Mouse (Mus musculus): Measurements from ENCODE around the gene Ypel2.

Ypel2 gene

DNA sequence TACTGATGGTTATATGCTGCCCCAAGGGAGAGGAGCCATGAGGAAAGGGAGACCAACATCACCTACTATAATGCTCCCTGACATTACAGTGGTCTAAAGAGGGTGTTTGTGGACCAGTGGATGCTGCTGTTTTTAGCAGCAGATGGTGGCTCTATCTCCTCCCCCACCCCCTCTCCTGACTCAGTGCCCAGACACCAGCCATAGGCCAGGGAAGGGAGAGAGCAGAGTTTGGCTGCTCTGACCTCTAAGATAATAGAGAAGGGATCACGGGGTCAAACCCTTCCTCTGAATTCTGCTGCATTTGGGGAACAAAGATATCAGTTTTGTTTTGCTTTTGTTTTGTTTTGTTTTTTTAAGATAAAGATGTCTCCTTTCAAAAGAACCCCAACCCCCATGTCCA, 30.5 kb downstream of the Ypel2 start:
- intact Hi-C loops (cut with DNase I): no loop called here

DNA sequence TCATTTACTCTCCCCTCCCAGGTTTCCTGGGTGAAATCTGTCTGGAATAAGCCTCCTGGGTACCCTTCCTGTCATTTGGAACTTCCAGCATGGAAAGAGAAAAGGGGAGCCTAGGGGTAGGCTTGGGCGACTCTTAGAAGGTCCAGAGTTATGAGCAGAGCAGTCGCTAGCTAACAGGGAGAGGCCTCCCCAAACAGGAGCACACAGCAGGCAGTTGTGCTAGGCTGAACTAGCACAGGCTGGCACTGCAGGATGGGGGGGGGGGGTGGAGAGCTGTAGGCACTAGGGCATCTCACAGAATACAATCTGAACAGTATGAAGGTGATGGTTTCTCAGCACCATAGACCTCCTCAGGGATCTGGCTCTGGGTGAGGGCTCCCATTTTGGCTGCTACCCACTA, 31.1 kb downstream of the Ypel2 start:
- intact Hi-C loops (cut with DNase I): no loop called here

DNA sequence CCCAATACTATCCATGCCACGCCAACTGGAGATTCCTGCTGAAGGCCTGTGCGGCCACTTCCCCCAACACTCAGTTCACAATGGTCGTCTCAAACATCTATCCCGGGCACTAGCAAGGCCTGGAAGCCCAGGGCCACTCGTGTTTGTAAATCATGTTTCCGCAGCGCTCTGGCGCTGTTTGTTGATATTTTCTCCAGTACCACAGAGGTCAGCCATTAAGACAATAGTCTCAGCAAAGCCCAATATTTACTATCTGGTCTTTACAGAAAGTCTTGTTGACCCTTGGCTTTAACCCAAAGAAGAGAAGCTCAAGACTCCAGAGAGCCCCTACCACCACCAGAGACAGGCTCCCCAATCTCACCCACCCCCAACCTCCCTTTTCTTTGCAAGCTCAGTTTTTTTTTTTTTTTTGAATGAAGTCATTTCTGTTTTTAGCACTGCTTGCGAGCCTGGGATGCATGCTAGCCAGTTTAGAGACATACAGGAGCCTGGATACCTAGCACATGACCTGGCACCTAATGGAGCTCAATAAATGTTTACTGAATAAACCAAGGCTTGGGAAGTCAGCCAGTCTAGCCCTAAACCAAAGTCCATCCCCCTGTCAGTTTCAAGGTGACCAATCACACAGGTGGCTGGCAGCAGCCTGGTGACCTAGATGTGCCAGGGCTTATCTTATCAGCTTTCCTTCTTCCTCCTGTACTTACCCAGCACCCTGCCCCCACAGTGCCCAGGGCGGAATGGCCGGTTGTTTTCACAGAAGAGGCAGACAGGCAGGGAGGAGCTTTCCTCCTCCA, 31.8 kb downstream of the Ypel2 start:
- intact Hi-C loops (cut with DNase I): no loop called here

DNA sequence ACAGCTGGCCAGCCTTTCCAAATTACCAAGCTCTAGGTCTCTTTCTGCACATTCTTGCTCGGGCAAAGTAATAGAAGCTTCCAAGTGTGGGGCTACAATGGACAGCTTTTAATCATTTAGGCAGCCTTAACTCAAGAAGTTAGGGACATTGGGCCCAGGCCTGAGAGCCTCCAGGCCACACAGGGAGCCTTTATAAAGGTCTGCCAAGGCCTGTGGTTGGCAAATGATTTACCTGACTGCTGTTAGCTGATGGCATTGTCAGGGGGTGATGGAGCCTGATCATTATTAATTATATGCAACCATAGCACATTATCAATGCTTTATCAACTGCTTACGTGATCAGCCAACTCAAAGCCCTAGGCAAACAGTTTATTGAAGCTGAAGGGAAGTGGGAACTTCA, 33.2 kb downstream of the Ypel2 start:
- intact Hi-C loops (cut with DNase I): no loop called here

DNA sequence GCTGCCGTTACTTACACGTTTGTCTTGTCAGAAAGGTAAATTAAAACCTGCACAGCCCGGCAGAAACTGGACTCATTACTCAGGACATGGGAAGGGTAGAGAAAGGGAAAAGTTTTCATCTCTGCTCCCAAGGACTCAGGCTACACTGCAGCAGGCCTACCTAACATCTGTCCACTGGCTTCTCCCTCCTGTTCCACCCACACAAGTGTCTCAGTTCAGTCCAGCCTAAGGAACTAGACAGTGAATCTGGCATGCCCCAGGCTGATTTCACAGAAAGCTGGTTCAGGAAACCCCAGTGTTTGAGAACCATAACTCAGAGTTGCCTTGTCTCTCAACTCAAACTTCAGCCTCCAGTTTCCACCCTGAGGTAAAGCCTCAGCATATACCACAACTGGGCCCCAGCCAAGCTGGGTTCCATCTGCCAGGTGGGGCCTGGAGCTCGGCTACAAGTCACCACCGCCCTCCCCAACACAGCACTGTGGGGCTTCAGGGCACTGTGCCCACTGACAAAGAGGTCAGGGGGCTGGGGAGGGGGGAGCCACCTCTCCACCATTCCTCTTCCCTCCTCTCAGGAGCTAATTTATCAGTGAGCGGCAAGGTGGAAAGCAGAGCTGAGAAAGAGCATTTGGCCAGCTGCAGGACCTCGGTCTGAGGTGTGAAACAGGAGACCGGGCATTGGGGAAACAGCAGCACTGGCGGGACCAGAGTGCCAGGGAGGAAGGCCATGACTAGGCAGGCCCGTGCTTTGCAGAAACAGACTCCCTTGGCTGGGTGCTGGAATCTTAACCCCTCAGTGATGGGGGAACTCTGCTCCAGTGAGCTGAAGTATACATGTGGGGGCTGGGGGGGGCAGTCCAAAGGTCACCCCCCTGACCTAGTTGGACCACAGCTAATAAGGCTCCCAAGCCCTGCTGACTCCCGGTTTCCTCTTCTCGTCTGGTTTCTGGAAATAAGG, 34.5 kb downstream of the Ypel2 start:
- intact Hi-C loops (cut with DNase I): no loop called here

DNA sequence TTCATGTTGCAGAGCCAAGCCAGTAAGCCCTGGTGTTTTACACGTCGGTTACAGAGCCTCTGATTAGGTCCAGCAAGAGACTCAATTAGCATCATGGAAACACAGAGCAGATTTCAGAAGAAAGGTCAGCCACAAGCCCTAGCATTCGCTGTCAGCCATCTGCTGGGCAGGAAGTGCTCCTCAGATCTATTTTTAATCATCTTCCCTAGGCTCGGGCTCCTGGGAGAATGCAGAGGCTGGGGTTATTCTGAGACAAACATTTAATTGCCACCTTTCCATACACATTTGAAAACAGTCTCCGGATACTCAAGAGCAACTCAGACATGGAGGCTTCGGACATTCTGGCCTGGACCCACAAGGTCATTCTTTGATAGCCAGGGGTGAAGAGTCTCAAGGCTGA, 35.3 kb downstream of the Ypel2 start:
- intact Hi-C loops (cut with DNase I): no loop called here

DNA sequence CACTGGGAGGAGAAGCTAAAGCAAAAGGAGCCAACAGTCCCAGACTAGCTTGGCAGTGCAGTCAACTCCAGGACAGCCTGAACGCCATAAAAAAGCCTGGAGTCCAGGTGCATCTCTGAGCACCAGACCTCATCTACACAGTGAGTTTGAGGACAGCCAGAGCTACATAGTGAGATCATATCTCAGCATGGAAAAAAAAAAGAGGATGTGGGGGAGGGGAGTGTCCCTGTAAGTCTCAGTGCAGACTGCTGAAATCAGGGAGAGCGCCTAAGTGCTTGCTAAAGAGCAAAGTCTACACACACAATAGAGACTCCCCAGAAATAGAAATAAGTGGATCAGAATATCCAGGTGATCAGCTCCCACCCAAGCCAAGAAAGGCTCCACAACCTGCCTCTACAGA, 37.1 kb downstream of the Ypel2 start:
- intact Hi-C loops (cut with DNase I): no loop called here

DNA sequence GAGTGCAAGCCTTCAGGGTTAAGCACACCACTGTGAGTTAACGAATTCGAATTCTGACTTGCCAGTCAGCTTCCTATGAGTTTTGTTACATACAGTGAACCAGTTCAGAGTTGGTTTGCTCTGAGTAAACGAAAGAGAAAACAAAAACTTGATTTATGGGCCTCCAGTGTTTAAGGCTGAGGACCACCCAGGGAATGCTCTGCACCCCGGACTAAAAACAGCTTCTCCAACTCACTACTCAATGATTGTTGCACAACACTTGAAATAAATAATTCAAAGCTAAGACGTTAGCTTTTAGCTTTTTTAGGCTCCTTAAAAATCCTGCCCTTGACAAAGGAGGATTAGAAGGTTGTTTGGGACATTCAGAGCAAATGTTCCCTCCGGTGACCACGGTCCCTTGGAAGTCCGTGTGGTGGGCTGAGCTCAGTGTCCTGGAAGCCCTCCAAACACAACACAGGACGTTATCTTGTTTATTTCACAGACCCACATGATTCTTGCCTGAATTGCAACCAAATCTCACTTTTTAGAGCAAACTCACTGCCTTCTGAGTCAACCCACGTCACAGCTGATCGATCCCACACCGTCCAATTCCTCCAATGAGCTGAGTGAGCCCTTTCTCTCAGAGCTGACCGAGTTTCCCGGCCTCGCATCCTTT, 38.8 kb downstream of the Ypel2 start:
- intact Hi-C loops (cut with DNase I): loop anchor here (5.0 kb wide), 1 partner anchor 38 kb away; the partner anchor contains the start of gene Ypel2

DNA sequence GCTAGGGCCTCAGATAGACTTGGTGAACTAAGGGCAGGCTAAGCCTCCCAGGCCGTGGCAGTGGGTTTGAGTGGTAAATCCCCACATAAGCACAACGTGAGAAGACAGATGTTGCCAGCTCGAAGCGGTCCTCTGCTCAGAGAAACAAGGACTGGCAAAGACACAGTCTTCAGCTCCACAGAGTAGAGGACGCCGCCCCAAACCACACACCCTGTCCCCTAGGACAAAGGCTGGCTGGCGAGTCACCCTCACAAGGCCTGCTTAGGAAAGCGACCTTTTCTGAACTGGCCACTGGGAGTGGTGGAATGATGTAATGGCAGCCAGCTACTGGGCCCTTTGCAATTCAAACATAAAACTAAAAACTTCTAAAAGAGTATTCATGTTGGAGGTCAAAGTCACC, 40.4 kb downstream of the Ypel2 start:
- intact Hi-C loops (cut with DNase I): loop anchor here (5.0 kb wide), 1 partner anchor 39 kb away; the partner anchor contains the start of gene Ypel2

DNA sequence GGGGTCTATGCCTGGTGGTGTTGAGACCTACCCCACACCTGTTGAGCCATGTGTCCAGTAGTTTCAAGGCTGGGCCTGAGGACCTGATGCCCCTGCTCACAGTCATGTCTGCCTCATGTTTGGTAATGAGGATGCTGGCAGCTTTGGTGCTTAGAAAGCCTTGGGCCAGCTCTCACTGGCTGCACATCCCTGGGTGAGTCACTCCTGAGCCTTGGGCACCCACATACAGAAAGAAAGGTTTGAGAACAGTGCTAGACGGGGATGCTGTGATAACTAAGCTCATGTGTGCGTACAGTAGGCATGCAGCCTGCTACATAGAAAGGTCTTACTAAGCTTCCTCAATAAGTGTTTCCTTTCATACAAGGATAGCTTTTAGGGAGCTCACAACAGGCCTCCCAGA, 40.8 kb downstream of the Ypel2 start:
- intact Hi-C loops (cut with DNase I): loop anchor here (5.0 kb wide), 1 partner anchor 40 kb away; the partner anchor contains the start of gene Ypel2

DNA sequence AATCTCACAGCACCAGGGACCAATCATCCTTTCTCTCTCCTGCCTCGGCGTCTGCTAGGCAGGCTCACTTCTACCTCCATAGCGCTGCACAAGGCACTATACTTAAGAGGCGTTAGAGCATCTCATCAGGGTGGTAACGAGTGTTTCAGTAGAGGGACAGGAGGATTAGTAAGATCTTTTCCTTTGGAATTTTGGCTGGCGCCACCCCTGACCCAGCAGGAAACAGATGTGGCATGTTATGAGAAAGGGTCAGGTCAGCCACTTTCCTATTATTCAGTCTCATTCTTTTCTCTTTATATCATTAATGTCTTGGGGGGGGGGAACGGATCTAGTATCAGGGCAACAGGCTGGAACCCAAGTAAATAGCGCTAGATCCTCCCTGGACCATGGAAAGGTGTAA, 41.8 kb downstream of the Ypel2 start:
- intact Hi-C loops (cut with DNase I): loop anchor here (5.0 kb wide), 1 partner anchor 41 kb away; the partner anchor contains the start of gene Ypel2

DNA sequence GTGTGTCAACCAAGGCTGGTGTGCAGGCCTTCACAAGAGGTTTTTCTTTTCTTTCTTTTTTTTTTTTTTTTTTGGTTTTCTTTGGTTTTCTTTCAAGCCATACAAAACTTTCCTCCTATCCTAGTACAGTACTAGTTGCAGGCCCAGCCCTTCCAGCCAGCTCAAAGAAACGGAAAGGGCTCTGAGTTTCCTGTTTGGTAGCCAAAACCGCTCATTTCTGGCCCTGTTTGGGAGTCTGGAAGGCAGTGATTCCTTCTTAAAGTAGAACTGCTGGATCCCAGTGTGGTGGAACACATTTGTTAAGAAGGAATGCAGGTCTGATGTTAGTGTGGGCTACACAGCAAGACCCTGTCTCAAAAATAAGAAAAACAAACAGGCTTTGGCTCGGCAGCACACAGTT, 43.0 kb downstream of the Ypel2 start:
- intact Hi-C loops (cut with DNase I): loop anchor here (5.0 kb wide), 1 partner anchor 42 kb away; the partner anchor contains the start of gene Ypel2

DNA sequence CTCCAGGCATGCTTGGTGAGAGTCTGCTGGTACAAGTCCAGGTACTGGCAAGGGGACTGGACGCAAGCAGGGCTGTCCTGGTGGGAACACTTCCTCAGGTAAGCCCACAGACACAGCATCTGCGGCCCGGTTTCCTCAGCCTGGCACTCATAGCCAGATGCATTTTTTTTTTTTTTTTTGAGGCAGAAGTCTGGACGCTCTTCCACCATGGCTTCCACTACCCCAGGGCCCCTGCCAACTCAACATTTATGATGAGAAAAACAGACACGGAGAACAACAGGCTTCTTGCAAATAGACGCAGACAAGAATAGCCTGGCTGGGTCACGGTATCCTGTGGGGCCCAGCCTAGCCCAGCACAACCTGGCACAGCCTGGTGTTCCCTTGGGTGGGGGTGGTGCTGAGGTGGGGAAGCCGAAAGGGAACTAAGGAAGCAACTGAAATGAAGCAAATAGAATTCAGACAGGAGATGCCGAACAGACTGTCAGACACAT, 43.5 kb downstream of the Ypel2 start:
- intact Hi-C loops (cut with DNase I): loop anchor here (5.0 kb wide), 1 partner anchor 42 kb away; the partner anchor contains the start of gene Ypel2

DNA sequence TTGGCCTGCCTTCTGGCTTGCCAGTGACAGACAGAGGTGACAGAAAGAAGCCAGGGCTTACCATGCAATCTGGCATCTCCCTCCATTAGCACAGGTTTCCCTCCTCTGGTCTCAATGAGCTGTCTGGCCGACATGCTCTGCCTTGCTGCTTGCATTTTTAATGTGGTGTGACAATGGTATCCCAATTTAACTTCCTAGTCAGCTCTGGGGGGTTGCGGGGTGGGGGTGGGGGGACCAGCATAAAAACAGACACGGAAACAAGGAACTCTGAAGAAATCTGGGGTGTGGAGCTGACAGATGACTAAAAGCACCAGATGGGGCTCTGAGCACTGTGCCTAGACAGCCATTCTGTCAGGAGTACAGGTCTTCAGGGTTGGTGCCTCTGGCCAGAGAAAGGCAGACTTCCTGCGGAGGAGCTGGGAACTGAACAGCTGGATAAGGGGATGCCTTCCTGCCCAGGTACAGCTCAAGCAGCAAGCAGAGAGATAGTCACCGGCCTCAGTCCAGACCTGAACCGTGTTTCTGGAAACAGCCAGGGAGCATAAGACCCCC, 46.8 kb downstream of the Ypel2 start:
- intact Hi-C loops (cut with DNase I): no loop called here

DNA sequence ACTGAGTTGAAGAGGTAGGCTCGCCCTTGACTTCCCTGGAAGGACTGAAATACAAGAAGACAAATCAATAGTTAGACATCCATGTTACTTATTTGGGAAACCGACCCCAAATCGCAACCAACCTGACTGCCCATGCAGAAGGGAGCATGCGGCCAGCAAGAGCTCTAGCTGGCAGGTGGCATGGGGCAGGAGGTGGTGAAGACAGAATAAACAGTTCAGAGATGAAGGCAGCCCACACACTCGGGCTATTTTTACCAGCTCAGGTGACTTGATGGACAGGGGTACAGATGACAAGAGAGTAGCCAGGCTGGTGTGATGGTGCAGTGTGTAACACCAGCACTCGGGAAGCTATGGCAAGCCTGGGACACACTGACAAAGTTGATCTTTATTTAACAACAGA, 47.6 kb downstream of the Ypel2 start:
- intact Hi-C loops (cut with DNase I): no loop called here

DNA sequence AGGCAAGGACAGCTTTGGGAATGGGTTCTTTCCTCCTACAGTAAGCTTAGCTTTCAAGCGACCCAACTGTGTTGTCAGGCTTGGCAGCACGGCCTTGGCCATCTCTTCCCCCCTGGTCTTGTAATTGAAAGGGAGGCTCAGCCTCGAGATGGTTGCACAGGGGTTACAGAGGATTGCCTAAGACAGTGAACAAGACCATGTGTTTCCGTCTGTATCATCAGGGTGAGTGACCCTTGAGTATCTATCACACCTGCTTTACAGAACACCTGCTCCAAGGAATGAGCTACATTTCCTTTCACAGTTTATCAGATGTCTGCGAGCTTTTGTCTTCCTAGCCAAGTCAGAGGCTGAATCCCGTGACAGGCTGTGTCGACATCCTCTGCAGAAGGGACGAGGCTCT, 48.4 kb downstream of the Ypel2 start:
- intact Hi-C loops (cut with DNase I): no loop called here

DNA sequence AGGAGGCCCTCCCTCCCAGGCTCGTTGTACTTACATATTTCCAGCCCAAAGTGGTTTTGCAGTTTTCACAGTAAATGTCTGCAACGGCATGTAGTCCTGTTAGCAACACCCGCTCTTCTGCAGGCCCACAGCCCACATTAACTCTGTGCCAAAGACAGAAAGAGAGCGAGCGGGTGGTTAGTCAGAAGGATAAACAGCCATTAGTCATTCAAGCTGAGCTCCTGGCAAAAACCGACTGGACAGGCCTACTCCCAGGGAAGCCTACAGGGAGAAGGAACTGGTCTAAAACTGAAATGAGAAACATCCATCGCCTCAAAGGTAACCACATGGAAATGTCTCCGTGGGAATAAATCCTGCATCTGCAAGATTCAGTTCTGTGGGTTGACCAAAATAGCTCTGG, 49.0 kb downstream of the Ypel2 start:
- intact Hi-C loops (cut with DNase I): no loop called here

DNA sequence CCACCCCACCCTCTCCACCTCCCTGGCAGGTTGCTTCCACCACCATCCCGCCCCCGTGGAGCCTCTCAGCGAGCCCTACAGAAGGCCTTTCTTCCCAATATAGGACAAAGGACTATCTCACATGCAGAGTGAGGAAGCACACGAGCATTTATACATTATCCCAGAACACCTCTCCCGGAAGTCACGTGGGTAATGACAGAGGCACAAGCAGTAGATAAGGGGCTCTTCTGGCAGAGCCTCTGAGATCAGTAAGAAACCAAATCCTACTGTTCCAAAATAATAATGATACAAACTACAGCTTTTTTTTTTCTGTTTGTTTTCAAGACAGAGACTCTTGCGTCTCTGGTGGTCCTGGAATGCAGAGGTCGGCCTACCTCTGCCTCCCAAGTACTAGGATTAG, 51.6 kb downstream of the Ypel2 start:
- intact Hi-C loops (cut with DNase I): no loop called here

DNA sequence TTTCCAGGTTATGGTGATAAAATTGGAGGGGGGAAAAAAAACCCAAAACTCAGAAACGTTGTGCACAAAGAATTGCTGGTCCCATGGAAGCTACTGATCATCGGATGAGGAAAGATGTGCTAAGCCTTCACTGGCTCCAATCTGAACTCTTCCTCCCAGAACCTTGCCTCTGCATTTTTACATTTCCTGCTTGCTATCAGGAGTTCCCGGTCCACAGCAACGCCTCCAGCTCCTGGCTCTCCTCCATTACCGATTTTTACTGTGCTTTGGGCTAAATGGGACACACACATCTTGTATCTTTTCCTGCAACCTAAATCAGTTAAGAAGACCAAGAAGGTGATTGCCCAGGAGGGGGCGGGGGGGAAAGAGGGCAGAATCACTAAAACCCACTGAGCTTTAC, 54.0 kb downstream of the Ypel2 start:
- intact Hi-C loops (cut with DNase I): no loop called here

DNA sequence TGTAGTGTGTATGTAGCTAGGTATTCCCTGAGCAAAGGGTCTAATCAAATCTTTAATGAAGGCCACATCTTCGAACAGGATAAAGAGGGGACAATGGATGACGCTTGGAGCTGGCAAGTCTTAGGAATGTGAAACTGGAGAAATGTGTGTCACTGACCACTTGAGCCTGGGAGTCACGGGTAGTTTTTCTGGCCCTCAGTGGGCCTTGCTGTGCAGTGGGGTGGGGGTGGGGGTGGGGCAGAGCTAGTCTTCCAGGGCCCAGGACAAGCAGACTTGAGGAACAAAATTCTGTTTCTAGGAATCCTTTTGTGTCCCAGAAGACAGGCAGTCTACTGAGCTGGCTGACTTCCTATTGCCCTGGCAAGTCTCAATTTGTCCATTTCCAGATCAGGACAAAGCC, 55.0 kb downstream of the Ypel2 start:
- intact Hi-C loops (cut with DNase I): no loop called here

DNA sequence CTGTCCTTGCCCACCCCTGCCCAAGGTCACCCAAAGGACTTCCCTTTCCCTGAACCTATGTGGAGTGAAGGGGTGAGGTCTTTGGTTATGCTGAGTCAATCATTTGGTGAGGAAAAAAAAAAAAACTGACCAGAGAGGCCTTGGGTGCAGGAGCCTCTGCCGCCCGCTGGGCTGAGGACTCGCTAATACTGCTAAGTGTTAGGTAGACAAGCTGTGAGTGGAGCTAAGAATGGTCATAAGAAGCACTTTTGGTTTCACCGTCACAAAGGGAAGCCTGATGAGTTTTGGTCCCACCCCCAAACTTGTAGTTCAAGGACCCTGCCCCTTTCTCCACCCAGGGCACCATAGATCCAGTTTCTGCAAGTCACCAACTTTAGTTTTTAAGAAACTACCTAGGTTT, 55.4 kb downstream of the Ypel2 start:
- intact Hi-C loops (cut with DNase I): no loop called here

Data from adrenal gland (tissue).